ENCODE assay signal across 8 mouse cellular contexts in the genomic region with DNA sequence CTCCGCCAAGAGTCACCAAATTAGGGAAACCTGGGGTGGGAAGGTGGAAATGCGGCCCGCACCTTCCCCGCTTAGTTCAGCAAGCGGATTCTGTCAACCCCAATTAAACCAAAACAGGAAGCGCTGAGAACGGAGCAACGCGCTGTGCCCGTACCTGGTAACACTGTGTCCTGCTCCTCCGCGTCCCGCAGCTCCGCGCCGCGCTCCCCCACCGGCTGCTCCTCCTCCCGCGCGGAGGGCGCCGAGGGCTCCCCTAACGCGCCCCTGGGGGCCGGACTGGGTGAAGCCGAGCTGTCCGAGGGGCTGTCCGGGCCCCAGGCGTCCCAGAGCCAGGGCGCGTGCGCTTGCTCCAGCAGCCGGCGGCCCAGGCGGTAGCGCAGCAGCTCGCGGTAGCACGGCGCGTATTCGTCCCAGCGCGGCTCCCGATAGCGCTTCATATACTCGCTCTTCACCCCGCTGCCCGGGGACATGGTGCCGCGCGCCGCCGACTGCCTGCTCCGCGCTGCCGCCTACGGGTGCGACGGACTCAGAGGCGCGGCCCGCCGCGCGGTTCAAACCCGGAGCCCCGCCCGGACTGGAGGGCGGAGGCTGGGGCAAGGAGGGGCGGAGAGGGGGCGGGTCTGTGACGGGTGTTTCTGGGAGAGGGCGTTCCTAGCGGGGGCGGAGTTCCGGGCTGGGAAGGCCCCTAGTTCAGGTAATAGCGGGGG. TPM values are rescaled to one million over a fixed set of nuclear protein-coding genes. Genes with fewer than 3 reads are reported as not detected.
DNase-seq lines count a peak whose midpoint lies in the region; ATAC-seq and TF ChIP-seq lines count a peak whose summit lies in the region.

No protein-coding gene starts in this region.

- no peaks in the 10 kb centered on the region for H3K36me3 ChIP-seq in C2C12 (ENCODE audit: control insufficient read depth, insufficient read depth)
- H3K36me3 ChIP-seq in erythroblast, embryonic 14.5 days (ENCODE audit: control insufficient read depth): peaks cover 12% of the 10 kb centered on the region
- no peaks in the 10 kb centered on the region for H3K36me3 ChIP-seq in heart, embryonic 11.5 days (ENCODE audit: control insufficient read depth, insufficient read depth, low read length)
- no peaks in the 10 kb centered on the region for H3K36me3 ChIP-seq in kidney, embryonic 16.5 days (ENCODE audit: insufficient read depth, low read length)
- H3K36me3 ChIP-seq in liver, adult 2 months (ENCODE audit: control insufficient read depth, insufficient read depth, low read length): no peaks in the 10 kb centered on the region
- H3K36me3 ChIP-seq in myocyte (ENCODE audit: control insufficient read depth, insufficient read depth): no peaks in the 10 kb centered on the region
- no peaks in the 10 kb centered on the region for H3K36me3 ChIP-seq in splenic B cell, adult 2 months (ENCODE audit: control insufficient read depth, insufficient read depth, low read length, poor library complexity, severe bottlenecking)

- H3K4me1 ChIP-seq in erythroblast, embryonic 14.5 days (ENCODE audit: control insufficient read depth): peaks cover 34% of the 10 kb centered on the region
- H3K4me1 ChIP-seq in heart, embryonic 11.5 days (ENCODE audit: control insufficient read depth, insufficient read depth, low read length): peaks cover 7% of the 10 kb centered on the region
- peaks cover 9% of the 10 kb centered on the region for H3K4me1 ChIP-seq in kidney, embryonic 16.5 days (ENCODE audit: insufficient read depth, low read length)
- H3K4me1 ChIP-seq in liver, adult 2 months (ENCODE audit: control insufficient read depth, insufficient read depth, low read length): 0 out of 2 replicates have a peak, but pooled peaks cover 4% of the 10 kb centered on the region

- H3K9me3 ChIP-seq in erythroblast, embryonic 14.5 days (ENCODE audit: control insufficient read depth, low read length): peaks cover 2% of the 10 kb centered on the region; the same call in 1 of the 2 replicates
- no peaks in the 10 kb centered on the region for H3K9me3 ChIP-seq in heart, embryonic 11.5 days (replicated peaks; ENCODE audit: control insufficient read depth, low read length)
- no peaks in the 10 kb centered on the region for H3K9me3 ChIP-seq in kidney, embryonic 16.5 days (ENCODE audit: low read length)

- peak overlapping the region; percentile 50; the same call in 1 of the 2 replicates for H3K27ac ChIP-seq in heart, embryonic 11.5 days (ENCODE audit: low read depth, low read length)
- no peak overlapping the region for H3K27ac ChIP-seq in kidney, embryonic 16.5 days (ENCODE audit: low read length)
- H3K27ac ChIP-seq in liver, adult 2 months (replicated peaks; ENCODE audit: insufficient read depth, low read depth, low read length): no peak overlapping the region

- peak overlapping the region; percentile 72 for H3K4me3 ChIP-seq in C2C12 (ENCODE audit: insufficient read depth, poor library complexity, severe bottlenecking)
- peak overlapping the region; percentile 68 for H3K4me3 ChIP-seq in erythroblast, embryonic 14.5 days (replicated peaks)
- H3K4me3 ChIP-seq in heart, embryonic 11.5 days (ENCODE audit: low read depth, low read length): peak overlapping the region; percentile 94
- peak overlapping the region; percentile 82 for H3K4me3 ChIP-seq in kidney, embryonic 16.5 days (ENCODE audit: low read length)
- H3K4me3 ChIP-seq in liver, adult 2 months (ENCODE audit: insufficient read depth, low read depth, low read length): peak overlapping the region; percentile 79
- H3K4me3 ChIP-seq in myocyte: peak overlapping the region; percentile 71

- H3K79me2 ChIP-seq in C2C12 (ENCODE audit: control insufficient read depth, insufficient read depth) (peaks cover 11% of the 10 kb centered on the region), myocyte (ENCODE audit: control insufficient read depth, insufficient read depth) (no peaks in the 10 kb centered on the region)
- H3K79me2 ChIP-seq in liver, adult 2 months (ENCODE audit: control insufficient read depth, insufficient read depth, low read length): no peaks in the 10 kb centered on the region

- under 1% methylated on average over 68 of the region's 79 CpGs for WGBS in heart, embryonic 11.5 days (ENCODE audit: insufficient replicate concordance)
- 0% methylated on average over 77 of the region's 79 CpGs for WGBS in kidney, embryonic 16.5 days
- under 1% methylated on average over 79 of the region's 79 CpGs for WGBS in liver, adult 2 months

- H3K79me3 ChIP-seq in C2C12 (ENCODE audit: low read depth): peaks cover 3% of the 10 kb centered on the region

- peak; percentile 47; the same call in 1 of the 2 replicates for TF ChIP-seq POLR2A in brain, embryonic 14.5 days (IDR thresholded peaks at IDR 0.05; ENCODE audit: borderline replicate concordance, extremely low read depth, insufficient read depth, insufficient read length, poor library complexity, severe bottlenecking)
- TF ChIP-seq POLR2A in liver, adult 2 months (IDR thresholded peaks at IDR 0.05; ENCODE audit: extremely low read depth, insufficient read depth, low read length): no peak
- peak; percentile 65 for TF ChIP-seq POLR2A in myocyte (IDR thresholded peaks at IDR 0.05; ENCODE audit: insufficient read length, low read depth)

- H3K27me3 ChIP-seq in C2C12 (ENCODE audit: control insufficient read depth, insufficient read depth, insufficient read length) (peaks cover 2% of the 10 kb centered on the region), myocyte (ENCODE audit: control insufficient read depth, insufficient read depth, insufficient read length) (peaks cover 6% of the 10 kb centered on the region)
- peaks cover 46% of the 10 kb centered on the region for H3K27me3 ChIP-seq in erythroblast, embryonic 14.5 days (ENCODE audit: control insufficient read depth)
- H3K27me3 ChIP-seq in heart, embryonic 11.5 days (ENCODE audit: control insufficient read depth, insufficient read depth, low read length): peaks cover 4% of the 10 kb centered on the region
- H3K27me3 ChIP-seq in kidney, embryonic 16.5 days (ENCODE audit: insufficient read depth, low read length): peaks cover 17% of the 10 kb centered on the region
- peaks cover 3% of the 10 kb centered on the region; the same call in 1 of the 2 replicates for H3K27me3 ChIP-seq in liver, adult 2 months (ENCODE audit: control insufficient read depth, insufficient read depth, low read length)
- H3K27me3 ChIP-seq in splenic B cell, adult 2 months (ENCODE audit: control insufficient read depth, insufficient read depth, low read length, poor library complexity, severe bottlenecking): no peaks in the 10 kb centered on the region

- ATAC-seq in heart, embryonic 11.5 days (replicated peaks; ENCODE audit: insufficient number of reproducible peaks, low FRiP score, low TSS enrichment): peak; percentile 96
- ATAC-seq in kidney, embryonic 16.5 days (ENCODE audit: low FRiP score, low TSS enrichment): peak; percentile 98

- DNase-seq in brain, embryonic 14.5 days (ENCODE audit: low read depth): peak; percentile 97
- peak; percentile 66 for DNase-seq in liver, adult 2 months (ENCODE audit: extremely low read depth, low read depth, low spot score)
- peak; percentile 95 for DNase-seq in splenic B cell, adult 2 months (ENCODE audit: low read depth, low spot score)

- H3K9ac ChIP-seq in heart, embryonic 11.5 days (ENCODE audit: low read depth, low read length): peak overlapping the region; percentile 76
- H3K9ac ChIP-seq in kidney, embryonic 16.5 days (replicated peaks; ENCODE audit: low read length): peak overlapping the region; percentile 75
- H3K9ac ChIP-seq in liver, adult 2 months (ENCODE audit: low read depth, low read length): peak overlapping the region; percentile 66

- TF ChIP-seq CTCF in C2C12 (IDR thresholded peaks at IDR 0.05; ENCODE audit: control insufficient read depth, insufficient read depth, insufficient read length): peak; percentile 9
- 0 out of 2 replicates have a peak, but pooled peaks have one; percentile 6 for TF ChIP-seq CTCF in brain, embryonic 14.5 days (IDR thresholded peaks at IDR 0.05; ENCODE audit: borderline replicate concordance, extremely low read depth, insufficient read depth, insufficient read length)
- peak; percentile 34; the same call in 1 of the 2 replicates for TF ChIP-seq CTCF in liver, adult 2 months (IDR thresholded peaks at IDR 0.05; ENCODE audit: low read depth, low read length)

- H3ac ChIP-seq in C2C12 (ENCODE audit: control insufficient read depth, insufficient read length, low read depth): peak overlapping the region; percentile 78
- H3ac ChIP-seq in myocyte (ENCODE audit: control insufficient read depth, insufficient read length): peak overlapping the region; percentile 26

- peak overlapping the region; percentile 70 for H3K4me2 ChIP-seq in heart, embryonic 11.5 days
- peak overlapping the region; percentile 91 for H3K4me2 ChIP-seq in kidney, embryonic 16.5 days (replicated peaks; ENCODE audit: low read depth, low read length)
- H3K4me2 ChIP-seq in myocyte (ENCODE audit: low read depth): peak overlapping the region; percentile 80

RNA-seq across cellular contexts. Expression of gene Ccsap, which starts 0.9 kb away (rescaled TPM):
- polyA plus RNA-seq in C2C12 (2012; fragmentation: generic; extraction: Trizol) (3.3 TPM), myocyte (2012; fragmentation: generic; extraction: Trizol) (2.3 TPM)
- 6.6 and 7.5 TPM in 2 replicates for polyA plus RNA-seq in brain, embryonic 14.5 days (2012; rRNA removed)
- polyA plus RNA-seq in erythroblast, embryonic 14.5 days (2012): 0.98 and 1.0 TPM in 2 replicates
- 2.5 and 4.0 TPM in 2 replicates for polyA plus RNA-seq in heart, embryonic 11.5 days (2014; fragmentation: Nextera tagmentation; extraction: Ambion mirVana)
- 2.9 and 3.3 TPM in 2 replicates for polyA plus RNA-seq in kidney, embryonic 16.5 days (2015; fragmentation: Nextera tagmentation; extraction: Ambion mirVana)
- 0.09 and 0.34 TPM in 2 replicates for total RNA-seq in liver, adult 2 months (2014; rRNA removed)
- polyA plus RNA-seq in liver, adult 2 months (2012; rRNA removed): 0.07 and 0.12 TPM in 2 replicates

RNA-seq across cellular contexts. Expression of gene Acta1, which starts 35.5 kb away (rescaled TPM):
- 23.4 TPM for polyA plus RNA-seq in C2C12 (2012; fragmentation: generic; extraction: Trizol)
- 9.0 and 10.3 TPM in 2 replicates for polyA plus RNA-seq in brain, embryonic 14.5 days (2012; rRNA removed)
- 0.29 and 0.44 TPM in 2 replicates for polyA plus RNA-seq in erythroblast, embryonic 14.5 days (2012)
- polyA plus RNA-seq in heart, embryonic 11.5 days (2014; fragmentation: Nextera tagmentation; extraction: Ambion mirVana): 558 and 581 TPM in 2 replicates
- polyA plus RNA-seq in kidney, embryonic 16.5 days (2015; fragmentation: Nextera tagmentation; extraction: Ambion mirVana): 58.8 and 166 TPM in 2 replicates
- total RNA-seq in liver, adult 2 months (2014; rRNA removed): 16.6 TPM in 1 of 2 replicates, not detected in the other
- 0.11 and 0.24 TPM in 2 replicates for polyA plus RNA-seq in liver, adult 2 months (2012; rRNA removed)
- 9,007 TPM for polyA plus RNA-seq in myocyte (2012; fragmentation: generic; extraction: Trizol)

RNA-seq across cellular contexts. Expression of gene Rab4a, which starts 53.3 kb away (rescaled TPM):
- polyA plus RNA-seq in C2C12 (2012; fragmentation: generic; extraction: Trizol): 19.7 TPM
- 48.0 and 49.1 TPM in 2 replicates for polyA plus RNA-seq in brain, embryonic 14.5 days (2012; rRNA removed)
- 0.17 and 0.34 TPM in 2 replicates for polyA plus RNA-seq in erythroblast, embryonic 14.5 days (2012)
- polyA plus RNA-seq in heart, embryonic 11.5 days (2014; fragmentation: Nextera tagmentation; extraction: Ambion mirVana): 55.0 and 58.7 TPM in 2 replicates
- 50.8 and 51.5 TPM in 2 replicates for polyA plus RNA-seq in kidney, embryonic 16.5 days (2015; fragmentation: Nextera tagmentation; extraction: Ambion mirVana)
- total RNA-seq in liver, adult 2 months (2014; rRNA removed): 15.4 and 15.7 TPM in 2 replicates
- 24.4 and 24.6 TPM in 2 replicates for polyA plus RNA-seq in liver, adult 2 months (2012; rRNA removed)
- polyA plus RNA-seq in myocyte (2012; fragmentation: generic; extraction: Trizol): 24.0 TPM

Comparison
In these comparisons a context has a peak if more than half of its experiments do, and no peak if none do; other contexts are left out.
1. RNA of gene Acta1, which starts 35.5 kb away (polyA plus RNA-seq): 9,007 TPM in myocyte (single experiment); 558 to 581 TPM in heart, embryonic 11.5 days, 58.8 to 166 TPM in kidney, embryonic 16.5 days, 23.4 TPM in C2C12 (single experiment), 9.0 to 10.3 TPM in brain, embryonic 14.5 days, 0.29 to 0.44 TPM in erythroblast, embryonic 14.5 days and 0.11 to 0.24 TPM in liver, adult 2 months; every median in the first group is over 10 times any median in the second.
2. RNA of gene Rab4a, which starts 53.3 kb away (polyA plus RNA-seq): 55.0 to 58.7 TPM in heart, embryonic 11.5 days, 50.8 to 51.5 TPM in kidney, embryonic 16.5 days, 48.0 to 49.1 TPM in brain, embryonic 14.5 days, 24.4 to 24.6 TPM in liver, adult 2 months, 24.0 TPM in myocyte (single experiment) and 19.7 TPM in C2C12 (single experiment); 0.17 to 0.34 TPM in erythroblast, embryonic 14.5 days; every median in the first group is over 10 times any median in the second.
3. Peak in every context shown above with its lines, with median percentiles within 50 percentile points of each other: H3K4me3 ChIP-seq, CTCF ChIP-seq, DNase-seq, H3K4me2 ChIP-seq and H3K9ac ChIP-seq.